Mouse (Mus musculus) stomach, postnatal 0 days (tissue): ENCODE data around the gene Rnf220.

ENCODE experiments used
- CTCF ChIP-seq: IDR thresholded peaks from 2 replicates; pipeline ENCODE4 v1.5.1; 2016; ENCODE audit warnings: antibody characterized with exemption, low read depth, mild to moderate bottlenecking, moderate library complexity
- EP300 ChIP-seq: optimal IDR thresholded peaks from 2 replicates; pipeline ENCODE3; 2016; ENCODE audit warnings: antibody characterized with exemption

DNA sequence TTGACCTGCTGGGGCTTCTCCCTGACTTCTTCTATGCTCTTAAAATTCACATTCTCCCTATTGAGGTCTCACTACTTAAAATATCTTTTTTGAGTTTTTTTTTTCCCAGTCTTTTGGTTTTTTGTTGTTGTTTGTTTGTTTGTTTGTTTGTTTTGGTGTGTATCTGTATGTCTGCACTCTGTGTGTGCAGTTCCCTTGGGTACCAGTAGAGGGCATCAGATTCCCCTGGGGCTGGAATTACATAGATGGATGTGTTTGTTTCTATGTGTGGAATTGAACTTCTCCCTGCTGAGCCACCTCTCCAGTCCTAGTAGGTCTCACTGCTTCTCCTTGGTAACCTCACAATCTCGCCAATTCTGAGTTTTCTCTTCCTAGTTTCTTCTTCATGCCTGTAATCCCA lies 187.4 kb downstream of the Rnf220 start:
- TF ChIP-seq CTCF (peak; percentile 34), EP300 (no peak)
